Mouse (Mus musculus) cortical plate, adult 2 months (tissue): ENCODE measurements at regions not wholly inside any gene's neighbourhood (a gene's known extent, or its start where the extent isn't known, plus 50 kb on each side); places are given as distances from the start of the nearest gene placed in this dataset.

Experiments
- CTCF ChIP-seq: fragments of 200-500 bp; IDR thresholded peaks from 2 replicates; pipeline ENCODE4 v1.5.1; 2011; ENCODE audit warnings: mild to moderate bottlenecking, control low read depth, low read length; ENCODE audit not compliant: insufficient read depth; ENCODE audit errors: extremely low read depth
- POLR2A ChIP-seq: fragments of 200-500 bp; IDR thresholded peaks from 2 replicates; pipeline ENCODE4 v1.6.1; 2011; ENCODE audit warnings: mild to moderate bottlenecking, low read length, control low read depth; ENCODE audit not compliant: insufficient read depth; ENCODE audit errors: extremely low read depth

DNA sequence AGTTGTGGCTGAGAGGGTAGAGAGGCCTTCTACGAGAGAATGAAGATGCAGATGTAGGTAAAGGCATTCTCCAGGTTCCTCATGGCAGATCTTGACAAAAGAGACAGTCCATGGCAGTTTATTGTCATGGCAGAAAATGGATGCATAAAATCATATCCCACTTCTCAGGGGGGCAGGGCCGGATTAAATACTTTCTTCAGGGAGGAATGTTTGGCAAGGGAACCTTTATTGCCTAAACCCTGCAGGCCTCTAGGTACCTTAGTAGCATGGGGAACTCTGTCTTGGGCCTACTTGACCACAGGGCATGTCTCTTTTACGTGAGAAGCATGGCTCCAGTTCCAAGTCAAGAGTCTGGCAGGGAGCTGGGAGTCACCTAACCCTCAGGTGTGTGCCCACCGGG is 74.4 kb upstream of the Eef1e1 start:
- TF ChIP-seq CTCF (no peak), POLR2A (no peak)
